Mouse (Mus musculus): ENCODE results near the gene Cops2.

GRCm38 (mm10) chr2:125811332-125811731 is 47.6 kb downstream of the Cops2 start:
- TF ChIP-seq CTCF (IDR thresholded peaks at IDR 0.05; ENCODE audit: borderline replicate concordance, insufficient read depth, low read length), result no peak
- TF ChIP-seq POLR2A (IDR thresholded peaks at IDR 0.05; ENCODE audit: low read depth, low read length), result no peak

Measured in embryonic fibroblast, embryonic 13.5 days (primary cell).